Mouse (Mus musculus) megakaryocyte, adult 5-6 weeks (primary cell): Measurements from ENCODE around the gene Smyd3. TPM values are rescaled to one million over a fixed set of nuclear protein-coding genes. Genes with fewer than 3 reads are reported as not detected.

Source experiments
- ATAC-seq: 2 replicates; pipeline ENCODE4 v1.8.0; 2016; ENCODE audit warnings: mild to moderate bottlenecking, inconsistent platforms; ENCODE audit not compliant: poor library complexity, severe bottlenecking
- total RNA-seq, 2 experiments: library from RNA; stranded (forward) in 1 of 2; stranded (reverse) in 1 of 2; fragments of 153-499, 151-499 nt in 1 of 2; fragments of 221-1000, 200-1000 nt in 1 of 2; gene quantifications; 2 replicates each; pipeline versions ENCODE4 v1.2.3 to v1.2.4; 2015 to 2017

Smyd3 gene
- total RNA-seq, 2 experiments from 2014 or later: 13.7 to 14.8 TPM

GRCm38 (mm10) chr1:179539054-179539453, 21.2 kb upstream of the Smyd3 start:
- no peak for ATAC-seq

GRCm38 (mm10) chr1:179519901-179520300, 2.1 kb upstream of the Smyd3 start:
- no peak for ATAC-seq

- peak; percentile 68 for ATAC-seq
These were observed 714 bp downstream of the Smyd3 start for GRCm38 (mm10) chr1:179516941-179517712.

GRCm38 (mm10) chr1:179511895-179512294, 5.9 kb downstream of the Smyd3 start:
- no peak for ATAC-seq

GRCm38 (mm10) chr1:179510546-179511340, 7.1 kb downstream of the Smyd3 start:
- ATAC-seq: no peak

GRCm38 (mm10) chr1:179506530-179507315, 11.1 kb downstream of the Smyd3 start:
- ATAC-seq: peak; percentile 71

- ATAC-seq: peak; percentile 60
These were observed 15.3 kb downstream of the Smyd3 start for GRCm38 (mm10) chr1:179502565-179502964.

GRCm38 (mm10) chr1:179499257-179499656, 18.6 kb downstream of the Smyd3 start:
- no peak for ATAC-seq

- no peak for ATAC-seq
These were observed 24.9 kb downstream of the Smyd3 start for GRCm38 (mm10) chr1:179492908-179493307.

GRCm38 (mm10) chr1:179488520-179488919, 29.3 kb downstream of the Smyd3 start:
- ATAC-seq: no peak

GRCm38 (mm10) chr1:179487990-179488389, 29.9 kb downstream of the Smyd3 start:
- ATAC-seq: peak; percentile 38; the same call in 1 of the 2 replicates

- no peak for ATAC-seq
These were observed 30.6 kb downstream of the Smyd3 start for GRCm38 (mm10) chr1:179487238-179487637.

GRCm38 (mm10) chr1:179485784-179486540, 31.9 kb downstream of the Smyd3 start:
- no peak for ATAC-seq

- no peak for ATAC-seq
These were observed 37.0 kb downstream of the Smyd3 start for GRCm38 (mm10) chr1:179480862-179481261.

GRCm38 (mm10) chr1:179477157-179477902, 40.5 kb downstream of the Smyd3 start:
- ATAC-seq: peak; percentile 93

- no peak for ATAC-seq
These were observed 41.2 kb downstream of the Smyd3 start for GRCm38 (mm10) chr1:179476461-179477156.

- no peak for ATAC-seq
These were observed 43.1 kb downstream of the Smyd3 start for GRCm38 (mm10) chr1:179474776-179475175.

GRCm38 (mm10) chr1:179473920-179474643, 43.8 kb downstream of the Smyd3 start:
- ATAC-seq: no peak
